Mouse (Mus musculus): ENCODE results near the gene Marcks. TPM values are rescaled to one million over a fixed set of nuclear protein-coding genes. Genes with fewer than 3 reads are reported as not detected.
A peak's percentile ranks its signal among the peaks of the same experiment; 100 is the strongest.

Gene Marcks
- total RNA-seq, 2 experiments from 2014 or later, result 39.9 to 48.3 TPM

DNA sequence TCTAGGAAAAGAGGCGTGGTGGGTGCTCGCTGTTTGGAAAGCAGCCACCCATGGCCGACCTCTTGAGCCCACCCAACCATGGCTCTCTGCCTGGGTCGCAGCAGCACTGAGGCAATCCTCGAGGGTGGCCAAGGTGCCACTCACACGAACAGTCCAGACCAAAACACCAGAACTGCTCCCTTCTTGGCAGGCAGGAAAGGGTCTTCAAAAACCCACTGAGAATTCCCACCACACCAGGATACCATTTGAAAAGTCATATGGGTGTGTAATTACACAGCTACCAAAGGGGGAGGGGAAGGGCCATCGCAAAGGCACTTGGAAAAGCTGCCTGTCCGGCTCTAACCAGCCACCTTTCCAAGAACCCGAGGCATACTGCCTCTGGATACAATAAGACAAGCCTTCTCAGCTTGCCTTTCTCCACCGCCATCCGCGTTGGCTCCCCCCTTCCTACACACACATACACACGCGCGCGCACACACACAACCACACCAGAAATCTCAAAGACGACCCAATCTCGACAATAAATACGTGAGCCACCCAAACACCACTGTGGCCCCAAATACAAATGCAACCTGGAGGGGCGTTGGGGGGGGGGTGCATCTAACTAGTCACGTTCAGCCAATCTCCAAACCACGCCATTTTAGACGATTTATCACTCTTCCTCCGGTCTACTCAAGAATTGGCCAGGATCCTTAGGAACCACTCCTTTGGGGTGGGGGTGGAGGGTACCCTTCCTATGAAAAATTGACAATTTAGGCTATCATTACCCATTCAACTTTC, 999 bp downstream of the Marcks start:
- intact Hi-C loops (cut with DNase I), result loop anchor here (1.0 to 5.0 kb wide), 10 partner anchors 59 to 1415 kb away; no protein-coding TSS in a partner anchor
- peak; percentile 55 to 71 for DNase-seq

DNA sequence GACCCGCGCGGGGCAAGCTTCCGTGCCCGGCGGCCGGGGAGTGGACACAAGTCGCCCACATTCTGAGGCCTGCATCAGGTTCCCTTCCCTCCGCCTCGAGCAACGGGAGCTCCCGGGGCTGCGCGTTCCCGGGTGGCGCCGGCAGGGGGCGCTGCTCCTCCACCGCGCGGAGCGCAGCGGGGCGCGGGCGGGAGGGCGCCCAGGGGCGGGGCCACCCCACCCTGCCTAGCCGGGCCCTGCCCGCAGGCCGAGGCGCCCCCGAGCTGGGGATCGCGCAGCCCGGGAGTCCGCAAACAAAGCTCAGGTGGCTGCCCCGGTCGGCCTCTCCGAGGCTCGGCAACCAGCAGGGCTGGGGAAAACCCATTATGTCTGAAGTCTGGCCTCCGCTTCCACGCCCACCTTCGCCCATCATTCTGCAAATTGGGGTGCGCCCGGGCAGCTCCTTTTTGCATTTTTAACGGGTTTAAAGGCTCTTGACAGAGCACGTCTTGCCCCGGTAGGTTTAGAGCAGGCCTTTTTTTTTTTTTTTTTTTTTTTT, 1.7 kb downstream of the Marcks start:
- DNase-seq, result peak; percentile 98
- intact Hi-C loops (cut with DNase I), result loop anchor here (1.0 to 5.0 kb wide), 9 partner anchors 59 to 1415 kb away; no protein-coding TSS in a partner anchor

DNA sequence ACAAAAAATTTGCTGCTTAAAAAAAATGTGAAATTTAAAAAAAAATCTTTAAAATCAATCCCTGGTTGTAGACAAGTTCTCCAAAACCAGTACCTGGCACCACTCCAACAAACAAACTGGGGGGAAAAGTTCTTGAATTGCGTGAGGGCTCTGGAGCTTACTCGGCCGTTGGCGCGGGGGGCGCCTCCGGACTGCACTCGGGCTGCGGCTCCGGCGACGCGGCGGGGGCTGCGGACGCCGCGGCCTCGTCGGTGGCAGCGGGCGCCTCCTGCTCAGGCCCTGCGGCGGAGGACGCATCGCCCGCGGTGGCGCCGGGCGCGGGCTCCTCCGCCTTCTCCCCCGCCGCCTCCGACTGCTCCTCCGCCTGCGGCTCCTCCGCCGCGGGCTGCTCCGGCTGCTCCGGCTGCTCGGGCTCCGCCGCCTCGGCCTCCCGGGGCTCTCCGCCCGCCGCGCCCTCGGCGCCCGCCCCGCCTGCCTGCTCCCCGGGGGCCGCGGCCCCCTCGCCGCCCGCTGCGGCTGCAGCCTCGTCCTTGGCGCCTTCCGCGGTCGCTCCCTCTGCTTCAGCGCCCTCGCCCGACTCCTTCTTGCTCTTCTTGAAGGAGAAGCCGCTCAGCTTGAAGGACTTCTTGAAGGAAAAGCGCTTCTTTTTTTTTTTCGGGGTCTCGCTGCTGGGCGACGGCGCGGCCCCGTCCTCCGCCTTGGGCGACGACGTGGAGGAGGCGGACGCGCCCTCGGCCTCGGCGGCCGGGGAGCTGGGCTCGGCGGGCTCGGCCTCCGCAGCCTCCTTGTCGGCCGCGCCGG, 2.6 kb downstream of the Marcks start:
- intact Hi-C loops (cut with DNase I), result loop anchor here (1.0 to 5.0 kb wide), 7 partner anchors 63 to 1416 kb away; no protein-coding TSS in a partner anchor
- DNase-seq, result peak in 1 of 2 experiments; percentile 65

- no peak for DNase-seq
- intact Hi-C loops (cut with DNase I), result no loop called here
Measured at GRCm38 (mm10) chr10:37133876-37134708, 4.6 kb downstream of the Marcks start.

- intact Hi-C loops (cut with DNase I), result no loop called here
Measured at GRCm38 (mm10) chr10:37132671-37133070, 6.0 kb downstream of the Marcks start.

GRCm38 (mm10) chr10:37129652-37130051, 9.1 kb downstream of the Marcks start:
- intact Hi-C loops (cut with DNase I), result no loop called here
- no peak for DNase-seq

More at GRCm38 (mm10) chr10:37132671-37133070, 6.0 kb downstream of the Marcks start:
- no peak for DNase-seq

DNA sequence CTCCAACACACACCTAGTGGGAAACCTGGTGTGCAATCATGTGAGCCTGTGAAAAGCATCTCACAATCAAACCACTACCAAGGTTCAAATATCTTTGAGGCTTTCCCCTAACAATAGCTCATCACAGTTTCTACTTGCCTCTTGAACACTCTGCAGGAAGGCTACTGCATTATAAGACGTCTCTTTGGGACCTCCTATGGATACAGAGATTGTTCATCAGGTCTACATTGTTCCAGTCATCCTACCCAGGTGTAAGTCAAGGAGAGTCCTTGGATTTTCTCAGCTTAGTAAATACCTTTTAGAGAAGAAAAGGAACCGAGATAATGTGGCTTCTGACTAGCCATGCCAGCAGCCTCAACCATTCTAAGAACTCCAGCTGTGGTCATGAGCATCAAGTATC, 23.4 kb downstream of the Marcks start:
- intact Hi-C loops (cut with DNase I), result no loop called here
- DNase-seq, result no peak

DNA sequence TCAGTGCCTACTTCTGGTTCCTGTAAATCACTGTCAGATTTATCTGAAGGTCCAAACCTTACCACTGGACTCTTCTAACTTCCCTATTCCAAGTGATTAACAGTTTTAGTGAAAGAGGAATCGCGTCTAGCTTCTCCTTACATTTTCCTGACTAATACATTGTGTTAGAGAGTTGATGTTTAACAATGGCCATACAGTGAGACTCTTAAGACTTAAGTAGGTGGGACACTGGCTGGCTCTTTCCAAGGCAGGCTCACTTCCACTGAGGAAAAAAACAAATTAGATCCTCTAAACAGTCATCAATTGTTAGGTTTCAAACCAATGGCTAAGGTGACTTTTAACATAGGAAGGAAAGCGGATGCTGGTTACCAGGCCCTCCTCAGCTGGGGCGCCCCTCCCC, 25.9 kb downstream of the Marcks start:
- no peak for DNase-seq
- intact Hi-C loops (cut with DNase I), result no loop called here

GRCm38 (mm10) chr10:37112362-37112761, 26.4 kb downstream of the Marcks start:
- intact Hi-C loops (cut with DNase I), result no loop called here
- DNase-seq, result no peak

- DNase-seq, result no peak
- intact Hi-C loops (cut with DNase I), result no loop called here
Measured at GRCm38 (mm10) chr10:37111432-37111831, 27.3 kb downstream of the Marcks start.

GRCm38 (mm10) chr10:37106871-37107627, 31.7 kb downstream of the Marcks start:
- intact Hi-C loops (cut with DNase I), result loop anchor here (2.0 kb wide), 1 partner anchor 28 kb away; no protein-coding TSS in a partner anchor
- DNase-seq, result no peak

DNA sequence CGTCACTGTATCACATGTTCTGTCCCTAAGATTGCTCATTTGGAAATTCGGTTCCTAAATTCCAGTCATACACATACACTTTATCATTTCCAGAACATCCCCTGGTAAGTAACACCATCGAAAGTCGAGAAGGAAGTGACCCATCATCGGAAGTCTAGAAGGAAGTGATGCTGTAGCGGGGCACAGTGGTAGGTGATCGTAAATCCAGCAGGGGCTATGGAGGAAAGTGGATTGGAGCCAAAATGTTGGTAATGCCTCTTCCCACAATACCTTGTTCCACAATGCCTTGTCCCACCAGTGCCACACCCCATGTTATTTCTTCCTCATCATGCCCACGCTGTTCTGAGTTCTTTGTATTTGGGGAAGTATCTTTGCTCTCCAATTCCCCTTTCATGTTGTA, 32.4 kb downstream of the Marcks start:
- DNase-seq, result no peak
- intact Hi-C loops (cut with DNase I), result loop anchor here (2.0 kb wide), 1 partner anchor 28 kb away; no protein-coding TSS in a partner anchor

- no peak for DNase-seq
- intact Hi-C loops (cut with DNase I), result no loop called here
Measured at GRCm38 (mm10) chr10:37102227-37103080, 36.3 kb downstream of the Marcks start.

- no peak for DNase-seq
- intact Hi-C loops (cut with DNase I), result no loop called here
Measured at GRCm38 (mm10) chr10:37101733-37102132, 37.0 kb downstream of the Marcks start.

- intact Hi-C loops (cut with DNase I), result no loop called here
- DNase-seq, result no peak
Measured at GRCm38 (mm10) chr10:37096529-37096928, 42.2 kb downstream of the Marcks start.

DNA sequence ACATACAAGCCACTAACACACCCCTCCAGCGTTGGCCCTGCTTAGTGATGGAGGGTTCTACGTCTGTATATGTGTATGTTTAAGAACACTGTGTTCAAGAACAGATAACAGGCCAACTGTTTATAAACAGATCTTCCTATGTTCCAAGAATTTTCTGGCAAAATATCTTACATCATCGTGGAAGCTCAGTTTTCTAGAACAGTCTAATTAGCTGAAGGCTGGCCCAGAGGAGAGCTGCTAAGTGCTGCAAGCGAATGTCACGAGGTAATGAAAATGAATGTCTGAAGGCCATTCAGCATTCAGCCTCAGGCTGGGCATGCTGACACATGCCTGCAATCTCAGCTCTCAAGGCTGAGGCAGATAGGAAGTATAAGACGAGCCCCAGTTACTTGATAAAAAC, 42.9 kb downstream of the Marcks start:
- DNase-seq, result no peak
- intact Hi-C loops (cut with DNase I), result no loop called here

- intact Hi-C loops (cut with DNase I), result no loop called here
Measured at GRCm38 (mm10) chr10:37093306-37093705, 45.4 kb downstream of the Marcks start.

GRCm38 (mm10) chr10:37090411-37090810, 48.3 kb downstream of the Marcks start:
- no peak for DNase-seq
- intact Hi-C loops (cut with DNase I), result no loop called here

More at GRCm38 (mm10) chr10:37093306-37093705, 45.4 kb downstream of the Marcks start:
- no peak for DNase-seq

All from heart, postnatal 36 days (tissue).